Mouse (Mus musculus) liver, adult 2 months (tissue): Measurements from ENCODE around the gene Il4i1.

Experiments
- CTCF ChIP-seq: fragments of 200-500 bp; IDR thresholded peaks from 2 replicates; pipeline ENCODE4 v1.5.1; 2011; ENCODE audit warnings: low read depth, low read length, control low read depth
- POLR2A ChIP-seq: fragments of 200-500 bp; IDR thresholded peaks from 2 replicates; pipeline ENCODE4 v1.6.1; 2011; ENCODE audit warnings: low read length, control low read depth; ENCODE audit not compliant: insufficient read depth; ENCODE audit errors: extremely low read depth

DNA sequence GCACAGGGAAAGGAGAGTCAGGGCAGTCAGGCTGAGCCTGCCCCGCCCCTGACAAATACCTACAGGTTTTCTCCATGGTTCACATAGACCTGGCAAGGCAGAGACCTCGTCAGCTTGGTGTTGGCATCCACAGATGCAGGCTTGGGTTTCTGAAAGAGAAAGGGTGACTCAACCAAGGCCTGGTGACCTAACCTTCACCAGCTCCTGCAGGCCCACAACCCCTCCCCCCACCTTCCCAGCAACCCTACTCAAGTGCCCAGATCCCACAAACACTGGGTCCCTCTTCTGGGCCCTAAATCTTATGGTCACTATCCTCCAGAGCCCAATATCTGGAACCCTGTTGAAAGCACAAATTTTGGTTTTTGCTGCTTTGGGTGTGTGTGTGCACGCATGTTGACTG, 66.8 kb downstream of the Il4i1 start:
- no peak for TF ChIP-seq POLR2A
- TF ChIP-seq CTCF = no peak
